Mouse (Mus musculus) frontal cortex, adult 2 months (tissue): ENCODE results near the gene Ddn. TPM values are rescaled to one million over a fixed set of nuclear protein-coding genes. Genes with fewer than 3 reads are reported as not detected.

Source experiments
- DNase-seq, 2 experiments: peaks; one replicate each; pipeline ENCODE4 v3.0.0; 2022; ENCODE audit warnings: low spot score in 1 of 2; ENCODE audit errors: extremely low spot score in 1 of 2
- polyA plus RNA-seq: library from polyadenylated mRNA; depleted of rRNA; stranded (reverse); fragments of >200 nt; gene quantifications from 2 replicates; pipeline ENCODE4 v1.2.3, GENCODE M21; 2012; rRNA removed

Ddn gene
- 764 and 849 TPM in 2 replicates for polyA plus RNA-seq

- DNase-seq, result no peak
Measured at GRCm38 (mm10) chr15:98809390-98809789, at the start of gene Ddn. Ddn (minus strand) TSS chr15:98809490.

- DNase-seq, result no peak
Measured at GRCm38 (mm10) chr15:98854214-98854613, 44.9 kb upstream of the Ddn start.

- DNase-seq, result no peak
Measured at GRCm38 (mm10) chr15:98853161-98853937, 44.1 kb upstream of the Ddn start.

- DNase-seq, result no peak
Measured at GRCm38 (mm10) chr15:98852733-98853132, 43.4 kb upstream of the Ddn start.

- DNase-seq, result no peak
Measured at GRCm38 (mm10) chr15:98852071-98852470, 42.8 kb upstream of the Ddn start.

GRCm38 (mm10) chr15:98851229-98851818 lies 42.0 kb upstream of the Ddn start:
- DNase-seq, result no peak

GRCm38 (mm10) chr15:98850668-98851067 lies 41.4 kb upstream of the Ddn start:
- no peak for DNase-seq

- DNase-seq, result no peak
Measured at GRCm38 (mm10) chr15:98849956-98850600, 40.8 kb upstream of the Ddn start.

- no peak for DNase-seq
Measured at GRCm38 (mm10) chr15:98849165-98849564, 39.9 kb upstream of the Ddn start.

GRCm38 (mm10) chr15:98846140-98846539 lies 36.9 kb upstream of the Ddn start:
- no peak for DNase-seq

GRCm38 (mm10) chr15:98845149-98845548 lies 35.9 kb upstream of the Ddn start:
- no peak for DNase-seq

GRCm38 (mm10) chr15:98843595-98844223 lies 34.4 kb upstream of the Ddn start:
- DNase-seq, result no peak

GRCm38 (mm10) chr15:98839671-98840585 lies 30.6 kb upstream of the Ddn start:
- no peak for DNase-seq

- DNase-seq, result no peak
Measured at GRCm38 (mm10) chr15:98839161-98839560, 29.9 kb upstream of the Ddn start.

- no peak for DNase-seq
Measured at GRCm38 (mm10) chr15:98837743-98838103, 28.4 kb upstream of the Ddn start.

GRCm38 (mm10) chr15:98837006-98837742 lies 27.9 kb upstream of the Ddn start:
- no peak for DNase-seq

GRCm38 (mm10) chr15:98835291-98835690 lies 26.0 kb upstream of the Ddn start:
- no peak for DNase-seq

GRCm38 (mm10) chr15:98834059-98834458 lies 24.8 kb upstream of the Ddn start:
- no peak for DNase-seq

GRCm38 (mm10) chr15:98833281-98833680 lies 24.0 kb upstream of the Ddn start:
- no peak for DNase-seq
